Mouse (Mus musculus): Measurements from ENCODE around the gene Kif3a. TPM values are rescaled to one million over a fixed set of nuclear protein-coding genes. Genes with fewer than 3 reads are reported as not detected.
"Not testable (repeated sequence)": the region's sequence is repeated elsewhere in the genome, so short reads cannot be mapped to it uniquely, and the experiment has no call there.

Gene Kif3a
- polyA plus RNA-seq, 1 experiment from 2014 or later, result 62.6 TPM

DNA sequence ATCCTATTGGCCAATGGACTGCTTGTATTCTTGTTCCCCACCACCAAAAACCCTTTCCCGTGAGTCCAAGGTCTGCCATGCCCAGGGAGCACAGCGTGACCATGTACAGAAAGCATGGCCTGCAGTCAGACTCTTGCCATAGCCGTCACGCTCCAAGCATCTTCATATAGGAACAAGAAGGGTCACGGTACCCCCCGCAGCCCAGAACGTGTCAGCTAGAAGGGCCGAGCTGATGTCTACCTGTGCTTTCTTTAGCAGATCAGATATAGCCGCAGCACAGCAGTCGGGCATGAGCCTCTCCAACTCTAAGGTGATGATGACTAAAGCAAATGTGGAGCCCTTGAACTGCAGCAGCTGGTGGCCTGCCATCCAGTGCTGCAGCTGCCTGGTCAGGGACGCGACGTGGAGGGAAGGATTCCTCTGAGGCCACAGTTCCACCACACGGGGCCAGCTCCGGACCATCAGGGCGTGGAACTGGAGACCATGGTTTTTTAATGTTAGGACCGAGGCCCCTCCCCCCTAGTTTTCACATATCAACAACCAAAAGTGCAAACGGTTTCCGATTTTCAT lies 19.1 kb upstream of the Kif3a start:
- Histone ChIP-seq H3K9ac (no peak overlapping the region), H3K9me3 (no peaks in the 10 kb centered on the region), H3K4me3 (replicated peaks) (no peak overlapping the region), H3K4me2 (no peak overlapping the region), H3K36me3 (no peaks in the 10 kb centered on the region), H3K27me3 (replicated peaks) (no peaks in the 10 kb centered on the region), H3K27ac (no peak overlapping the region), H3K4me1 (no peaks in the 10 kb centered on the region; the same call in 1 of the 2 replicates)
- no peak for ATAC-seq (ENCODE audit: insufficient read depth, low FRiP score, low read depth)
- 80% methylated on average over 19 of the region's 19 CpGs for WGBS

DNA sequence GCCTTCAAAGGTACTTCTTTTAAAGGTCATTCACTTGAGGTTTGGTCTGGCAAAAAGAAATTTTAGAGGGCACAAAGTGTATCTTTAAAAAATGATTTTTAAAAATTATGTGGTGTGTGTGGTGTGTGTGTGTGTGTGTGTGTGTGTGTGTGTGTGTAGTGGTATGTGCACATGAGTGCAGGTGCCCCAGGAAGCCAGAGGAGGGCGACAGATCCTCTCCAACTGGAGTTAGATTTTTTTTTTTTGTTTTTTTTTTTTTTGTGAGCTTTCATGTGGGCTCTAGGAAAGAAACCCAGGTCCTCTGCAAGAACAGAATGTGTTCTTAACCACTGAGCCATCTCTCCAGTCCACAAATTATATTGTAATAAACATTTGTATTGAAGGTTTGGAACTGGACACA lies 16.5 kb upstream of the Kif3a start:
- WGBS, result 100% methylated on average over 1 of the region's 1 CpGs
- Histone ChIP-seq H3K36me3 (no peaks in the 10 kb centered on the region), H3K4me3 (replicated peaks) (no peak overlapping the region), H3K4me2 (no peak overlapping the region), H3K9me3 (no peaks in the 10 kb centered on the region), H3K27me3 (replicated peaks) (no peaks in the 10 kb centered on the region), H3K9ac (no peak overlapping the region), H3K27ac (no peak overlapping the region), H3K4me1 (no peaks in the 10 kb centered on the region)
- ATAC-seq (ENCODE audit: insufficient read depth, low FRiP score, low read depth), result no peak

DNA sequence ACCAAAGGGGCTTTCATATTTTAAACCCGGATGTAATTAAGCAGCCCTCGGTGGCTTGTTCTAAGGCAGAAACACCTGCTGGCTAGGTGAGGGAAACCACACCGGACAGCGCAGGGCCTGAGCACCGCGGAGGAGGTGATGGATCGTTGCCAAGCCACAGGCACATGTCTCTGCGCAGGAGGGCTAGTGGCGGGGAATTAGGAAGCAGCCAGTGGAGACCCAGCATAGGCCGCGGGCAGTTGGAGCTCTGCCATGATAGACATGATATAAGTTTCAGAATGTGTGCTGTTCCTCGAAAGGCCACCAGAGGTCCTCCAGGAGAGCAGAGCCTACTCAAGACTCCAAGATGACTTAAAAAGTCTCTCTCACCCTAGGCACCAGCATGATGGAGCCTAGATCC lies 15.4 kb upstream of the Kif3a start:
- Histone ChIP-seq H3K4me1 (no peaks in the 10 kb centered on the region), H3K9ac (no peak overlapping the region), H3K4me3 (replicated peaks) (no peak overlapping the region), H3K36me3 (no peaks in the 10 kb centered on the region), H3K27me3 (replicated peaks) (no peaks in the 10 kb centered on the region), H3K27ac (no peak overlapping the region), H3K4me2 (no peak overlapping the region), H3K9me3 (no peaks in the 10 kb centered on the region)
- no peak for ATAC-seq (ENCODE audit: insufficient read depth, low FRiP score, low read depth)
- WGBS, result 67% methylated on average over 12 of the region's 12 CpGs

DNA sequence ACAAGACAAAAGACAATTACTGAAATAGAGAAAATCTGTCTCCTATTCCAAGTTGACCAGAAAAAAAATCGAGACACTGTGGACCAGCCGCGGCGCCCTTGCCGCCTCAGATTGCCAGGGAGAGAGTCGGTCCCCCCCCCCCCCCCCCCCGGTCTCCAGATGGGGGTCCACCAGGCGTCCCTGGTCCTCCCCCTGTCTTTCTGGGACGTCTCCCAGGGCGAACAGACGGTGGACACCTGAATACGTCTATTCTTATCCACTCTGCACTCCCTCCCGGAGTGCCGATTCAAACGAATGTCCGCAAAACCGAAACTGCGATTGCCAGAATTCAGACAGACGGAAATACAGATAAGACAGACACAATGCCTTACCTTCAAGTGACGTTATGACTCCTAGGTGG lies 10.7 kb upstream of the Kif3a start:
- not testable (repeated sequence) for H3K4me2 ChIP-seq; H3K36me3 ChIP-seq; ATAC-seq (ENCODE audit: insufficient read depth, low FRiP score, low read depth); H3K27me3 ChIP-seq (replicated peaks); H3K4me3 ChIP-seq (replicated peaks); H3K27ac ChIP-seq; H3K9me3 ChIP-seq; H3K9ac ChIP-seq; H3K4me1 ChIP-seq
- WGBS, result 94% methylated on average over 8 of the region's 20 CpGs

DNA sequence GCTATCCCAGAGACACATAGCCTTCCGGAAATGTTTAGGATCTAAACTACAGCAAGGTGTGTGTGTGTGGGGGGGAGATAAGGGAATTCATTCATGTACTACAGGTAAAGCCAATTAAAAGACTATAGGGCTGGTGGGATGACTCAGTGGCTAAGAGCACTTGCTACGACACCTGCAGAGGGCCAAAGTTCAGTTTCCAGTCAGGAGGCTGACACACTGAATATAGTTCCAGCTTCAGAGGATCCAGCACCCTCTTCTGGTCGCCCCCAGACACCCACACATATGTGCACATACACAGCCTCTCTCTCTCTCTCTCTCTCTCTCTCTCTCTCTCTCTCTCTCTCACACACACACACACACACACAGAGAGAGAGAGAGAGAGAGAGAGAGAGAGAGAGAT lies 9.2 kb upstream of the Kif3a start:
- H3K27me3 ChIP-seq (replicated peaks); H3K4me1 ChIP-seq; H3K4me2 ChIP-seq; H3K4me3 ChIP-seq (replicated peaks); H3K27ac ChIP-seq; H3K36me3 ChIP-seq; H3K9me3 ChIP-seq; ATAC-seq (ENCODE audit: insufficient read depth, low FRiP score, low read depth); H3K9ac ChIP-seq: not testable (repeated sequence)
- WGBS, result 88% methylated on average over 1 of the region's 3 CpGs

DNA sequence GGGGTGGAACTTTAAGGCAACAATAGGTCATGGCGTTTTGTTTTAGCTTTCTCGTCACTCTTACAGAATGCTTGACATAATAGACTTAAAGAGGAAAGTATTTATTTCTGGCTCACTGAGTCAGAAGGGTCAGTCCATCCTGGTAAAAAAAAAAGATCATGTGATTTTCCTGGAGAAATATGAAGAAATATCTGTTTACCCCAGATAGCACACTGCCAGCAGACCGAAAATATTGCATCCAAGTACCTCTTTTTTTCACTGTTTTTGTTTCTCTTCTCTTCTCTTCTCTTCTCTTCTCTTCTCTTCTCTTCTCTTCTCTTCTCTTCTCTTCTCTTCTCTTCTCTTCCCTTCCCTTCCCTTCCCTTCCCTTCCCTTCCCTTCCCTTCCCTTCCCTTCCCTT lies 7.2 kb upstream of the Kif3a start:
- H3K4me2 ChIP-seq; H3K36me3 ChIP-seq; H3K27me3 ChIP-seq (replicated peaks); H3K27ac ChIP-seq; H3K9me3 ChIP-seq; H3K9ac ChIP-seq; ATAC-seq (ENCODE audit: insufficient read depth, low FRiP score, low read depth); H3K4me1 ChIP-seq; H3K4me3 ChIP-seq (replicated peaks): not testable (repeated sequence)
- WGBS, result 78% methylated on average over 1 of the region's 3 CpGs

DNA sequence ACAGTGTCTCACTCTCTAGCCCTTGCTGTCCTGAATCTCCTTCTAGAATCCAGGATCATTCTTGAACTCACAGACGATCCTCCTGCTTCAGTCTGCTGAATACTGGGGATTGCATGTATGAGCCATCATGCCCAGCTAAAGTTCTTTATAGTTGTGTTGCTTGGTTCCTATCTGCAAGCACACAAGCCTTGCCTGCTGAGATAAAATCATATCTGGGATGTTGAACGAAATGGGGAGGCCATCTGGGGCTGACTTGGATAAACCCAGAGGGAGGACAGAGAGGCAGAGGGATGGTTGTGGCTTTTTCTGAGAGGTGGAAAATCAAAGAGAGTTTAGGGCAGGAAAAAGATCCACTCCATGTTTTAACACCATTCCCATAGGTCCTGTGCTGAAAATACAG lies 5.2 kb upstream of the Kif3a start:
- no peak for ATAC-seq (ENCODE audit: insufficient read depth, low FRiP score, low read depth)
- WGBS, result 66% methylated on average over 2 of the region's 2 CpGs
- Histone ChIP-seq H3K9ac (no peak overlapping the region), H3K4me2 (no peak overlapping the region), H3K4me3 (replicated peaks) (no peak overlapping the region), H3K9me3 (no peaks in the 10 kb centered on the region), H3K27ac (no peak overlapping the region), H3K4me1 (no peaks in the 10 kb centered on the region), H3K27me3 (replicated peaks) (no peaks in the 10 kb centered on the region), H3K36me3 (no peaks in the 10 kb centered on the region)

DNA sequence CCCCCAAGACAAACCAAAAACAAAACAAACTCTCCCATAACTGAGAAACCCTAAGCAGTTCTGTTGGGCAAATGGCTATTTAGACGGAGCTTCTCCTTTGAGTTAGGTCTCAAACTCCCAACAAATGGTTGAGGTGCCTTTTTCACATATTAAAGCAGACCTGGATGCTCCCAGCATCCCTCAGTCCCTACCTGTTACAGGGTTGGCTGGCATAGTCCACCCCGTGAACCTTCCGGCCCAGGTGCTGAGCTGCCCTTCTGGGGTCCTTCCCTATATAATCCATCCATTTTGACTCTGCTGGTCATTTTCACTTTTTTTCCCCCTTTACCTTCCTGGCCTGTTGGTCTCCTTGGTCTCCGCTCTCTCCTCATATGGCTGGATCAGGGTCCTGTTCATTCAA lies 533 bp upstream of the Kif3a start:
- peak overlapping the region; percentile 72 for H3K4me2 ChIP-seq
- H3K4me3 ChIP-seq (replicated peaks), result peak overlapping the region; percentile 93
- H3K36me3 ChIP-seq, result no peaks in the 10 kb centered on the region
- no peaks in the 10 kb centered on the region for H3K4me1 ChIP-seq
- H3K27me3 ChIP-seq (replicated peaks), result no peaks in the 10 kb centered on the region
- no peak; the same call in 1 of the 2 replicates for ATAC-seq (ENCODE audit: insufficient read depth, low FRiP score, low read depth)
- H3K9ac ChIP-seq, result no peak overlapping the region
- no peaks in the 10 kb centered on the region for H3K9me3 ChIP-seq
- 83% methylated on average over 4 of the region's 4 CpGs for WGBS
- no peak overlapping the region for H3K27ac ChIP-seq

DNA sequence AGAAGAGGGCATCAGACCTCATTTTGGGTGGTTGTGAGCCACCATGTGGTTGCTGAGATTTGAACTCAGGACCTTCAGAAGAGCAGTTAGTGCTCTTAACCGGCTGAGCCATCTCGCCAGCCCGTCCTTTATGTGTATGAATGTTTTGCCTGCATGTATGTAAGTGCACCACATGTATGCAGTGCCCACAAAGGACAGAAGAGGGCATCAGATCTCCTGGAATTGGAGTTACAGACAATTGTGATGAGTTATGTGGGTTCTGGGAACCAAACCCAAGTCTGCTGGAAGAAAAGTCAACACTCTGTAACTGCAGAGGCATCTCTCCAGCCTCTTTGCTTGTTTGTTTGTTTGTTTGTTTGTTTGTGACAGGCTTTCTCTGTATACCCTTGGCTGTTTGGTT lies 13.4 kb downstream of the Kif3a start:
- 99% methylated on average over 3 of the region's 3 CpGs for WGBS
- Histone ChIP-seq H3K36me3 (peaks cover 20% of the 10 kb centered on the region; the same call in 1 of the 2 replicates), H3K4me3 (replicated peaks) (no peak overlapping the region), H3K27ac (no peak overlapping the region), H3K4me2 (no peak overlapping the region), H3K4me1 (no peaks in the 10 kb centered on the region), H3K27me3 (replicated peaks) (no peaks in the 10 kb centered on the region), H3K9ac (no peak overlapping the region), H3K9me3 (no peaks in the 10 kb centered on the region)
- ATAC-seq (ENCODE audit: insufficient read depth, low FRiP score, low read depth), result no peak

DNA sequence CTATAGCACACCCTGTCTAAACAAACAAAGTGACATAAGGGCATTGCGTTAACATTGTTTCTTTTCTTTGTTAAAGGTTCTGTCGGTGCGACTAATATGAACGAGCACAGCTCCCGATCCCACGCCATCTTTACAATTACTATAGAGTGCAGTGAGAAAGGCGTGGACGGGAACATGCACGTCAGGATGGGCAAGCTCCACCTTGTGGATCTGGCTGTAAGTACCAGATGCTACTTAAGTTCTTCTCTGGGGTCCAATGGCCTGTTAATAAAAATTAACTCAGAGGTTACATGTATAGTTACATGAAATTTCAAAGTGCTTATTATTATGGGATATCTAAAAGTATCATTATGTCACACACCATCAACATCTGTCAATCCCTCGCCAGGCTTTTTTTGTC lies 16.0 kb downstream of the Kif3a start:
- Histone ChIP-seq H3K27me3 (replicated peaks) (no peaks in the 10 kb centered on the region), H3K9ac (no peak overlapping the region; the same call in 1 of the 2 replicates), H3K9me3 (no peaks in the 10 kb centered on the region), H3K4me3 (replicated peaks) (no peak overlapping the region), H3K27ac (no peak overlapping the region), H3K36me3 (peaks cover 20% of the 10 kb centered on the region; the same call in 1 of the 2 replicates), H3K4me2 (no peak overlapping the region), H3K4me1 (no peaks in the 10 kb centered on the region)
- WGBS, result 73% methylated on average over 10 of the region's 10 CpGs
- ATAC-seq (ENCODE audit: insufficient read depth, low FRiP score, low read depth), result no peak

DNA sequence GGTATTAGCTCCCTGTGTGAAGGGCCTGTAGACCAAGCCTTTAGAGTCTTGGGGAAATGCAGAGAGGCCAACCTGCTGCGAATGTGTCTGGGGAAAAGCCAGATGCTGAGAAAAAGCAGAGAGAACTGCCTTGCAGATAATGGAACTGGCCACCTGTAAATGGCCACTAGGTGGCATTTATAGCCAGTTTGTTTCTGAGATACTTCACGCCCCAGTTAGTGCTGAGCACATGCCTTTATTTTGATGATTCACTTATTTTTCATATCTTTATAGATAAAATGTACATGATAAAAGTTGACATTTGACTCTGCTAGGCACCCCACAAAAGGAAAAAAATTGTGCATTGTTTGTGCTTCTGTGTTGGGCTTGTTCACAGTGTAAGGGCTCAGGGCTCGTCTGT lies 17.7 kb downstream of the Kif3a start:
- WGBS, result 53% methylated on average over 3 of the region's 3 CpGs
- H3K9ac ChIP-seq, result no peak overlapping the region
- H3K27ac ChIP-seq, result no peak overlapping the region
- no peak overlapping the region for H3K4me2 ChIP-seq
- H3K4me3 ChIP-seq (replicated peaks), result no peak overlapping the region
- H3K27me3 ChIP-seq (replicated peaks), result no peaks in the 10 kb centered on the region
- H3K9me3 ChIP-seq, result no peaks in the 10 kb centered on the region
- H3K4me1 ChIP-seq, result no peaks in the 10 kb centered on the region
- no peak for ATAC-seq (ENCODE audit: insufficient read depth, low FRiP score, low read depth)
- H3K36me3 ChIP-seq, result peaks cover 16% of the 10 kb centered on the region; the same call in 1 of the 2 replicates

DNA sequence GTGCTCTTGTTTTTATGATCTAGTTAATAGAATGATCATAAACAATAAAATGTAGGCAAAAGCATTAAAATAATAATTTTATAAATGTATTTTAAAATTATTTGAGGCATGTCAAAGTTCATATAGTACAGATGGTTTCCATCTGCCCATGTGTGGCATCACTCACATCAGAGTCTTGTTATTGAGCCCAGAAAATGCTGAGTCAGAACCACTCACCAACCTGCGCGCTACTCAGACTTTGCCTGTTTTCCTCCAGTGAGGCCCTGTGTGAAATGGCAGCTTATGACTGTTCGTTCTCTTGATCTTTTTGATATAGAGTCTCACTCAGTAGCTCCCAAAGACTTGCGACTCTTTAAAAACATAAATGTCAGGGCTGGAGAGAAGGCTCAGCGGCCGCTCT lies 18.3 kb downstream of the Kif3a start:
- H3K4me1 ChIP-seq, result no peaks in the 10 kb centered on the region
- H3K27me3 ChIP-seq (replicated peaks), result no peaks in the 10 kb centered on the region
- WGBS, result 94% methylated on average over 6 of the region's 6 CpGs
- no peaks in the 10 kb centered on the region for H3K9me3 ChIP-seq
- H3K27ac ChIP-seq, result no peak overlapping the region
- no peak for ATAC-seq (ENCODE audit: insufficient read depth, low FRiP score, low read depth)
- no peak overlapping the region for H3K9ac ChIP-seq
- H3K4me3 ChIP-seq (replicated peaks), result no peak overlapping the region
- H3K4me2 ChIP-seq, result no peak overlapping the region
- H3K36me3 ChIP-seq, result peaks cover 12% of the 10 kb centered on the region; the same call in 1 of the 2 replicates

DNA sequence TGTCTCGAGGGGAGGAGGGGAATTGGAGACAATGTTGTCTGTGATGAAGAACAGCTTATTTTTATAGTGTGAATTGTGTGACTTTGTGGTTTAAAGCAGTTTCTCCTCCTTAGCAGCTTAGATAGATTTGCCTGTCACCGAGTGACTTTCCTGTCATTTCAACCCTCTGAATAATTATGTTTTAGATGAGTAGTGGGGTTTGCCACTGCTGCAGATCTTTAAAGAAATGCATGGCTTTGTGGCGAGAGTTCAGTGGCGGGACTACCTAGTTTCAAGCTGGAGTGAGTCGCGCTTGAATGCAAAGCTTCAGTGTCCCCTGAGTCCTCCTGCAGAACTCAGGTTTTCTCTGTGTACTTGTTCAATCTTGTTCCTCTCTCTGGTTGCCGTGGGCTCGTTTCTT lies 21.1 kb downstream of the Kif3a start:
- Histone ChIP-seq H3K36me3 (peaks cover 9% of the 10 kb centered on the region; the same call in 1 of the 2 replicates), H3K4me1 (no peaks in the 10 kb centered on the region), H3K4me2 (no peak overlapping the region), H3K4me3 (replicated peaks) (no peak overlapping the region), H3K27ac (no peak overlapping the region), H3K27me3 (replicated peaks) (no peaks in the 10 kb centered on the region), H3K9ac (no peak overlapping the region), H3K9me3 (no peaks in the 10 kb centered on the region)
- WGBS, result 79% methylated on average over 8 of the region's 8 CpGs
- no peak for ATAC-seq (ENCODE audit: insufficient read depth, low FRiP score, low read depth)

All from stomach, embryonic 15.5 days (tissue).